Mouse (Mus musculus): Measurements from ENCODE around the gene Bst1. TPM values are rescaled to one million over a fixed set of nuclear protein-coding genes. Genes with fewer than 3 reads are reported as not detected.

The Bst1 gene
- polyA plus RNA-seq, 2 experiments: 0.19 to 0.69 TPM

DNA sequence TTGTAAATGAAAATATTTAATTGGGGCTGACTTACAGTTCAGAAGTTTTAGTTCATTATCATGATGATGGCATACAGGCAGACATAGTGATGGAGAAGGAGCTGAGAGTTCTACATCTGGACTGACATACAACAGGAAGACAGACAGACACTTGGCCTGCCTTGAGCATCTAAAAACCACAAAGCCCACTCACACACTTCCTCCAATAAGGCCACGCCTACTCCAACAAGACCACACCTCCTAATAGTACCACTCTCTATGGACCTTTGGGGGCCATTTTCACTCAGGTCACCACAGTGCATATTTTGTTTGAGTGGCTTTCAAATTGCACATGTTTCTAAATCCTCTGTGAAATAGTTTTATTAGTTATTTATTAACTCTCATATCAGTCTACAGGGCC is 53.2 kb downstream of the Bst1 start:
- Histone ChIP-seq H3K9me3 (ENCODE audit: control insufficient read depth, low read length) (no peaks in the 10 kb centered on the region), H3K4me1 (replicated peaks; ENCODE audit: control insufficient read depth in 2 of 2, insufficient read depth in 2 of 2, low read length in 1 of 2) (peaks cover 0 to 5% of the 10 kb centered on the region in 2 experiments; a peak in 2 of 4 replicates), H3K27me3 (ENCODE audit: control insufficient read depth, insufficient read depth, low read length) (no peaks in the 10 kb centered on the region), H3K4me3 (ENCODE audit: insufficient read depth in 1 of 2, low read depth in 2 of 2, low read length in 2 of 2) (no peak overlapping the region), H3K4me2 (ENCODE audit: low read depth) (no peak overlapping the region), H3K9ac (replicated peaks) (no peak overlapping the region), H3K36me3 (replicated peaks; ENCODE audit: control insufficient read depth, insufficient read depth, low read depth) (no peaks in the 10 kb centered on the region), H3K27ac (no peak overlapping the region)
- DNase-seq (ENCODE audit: low read depth in 3 of 3, low spot score in 3 of 3) (no peak), ATAC-seq (ENCODE audit: insufficient read depth) (no peak)
- no peak for TF ChIP-seq EP300 (IDR thresholded peaks at IDR 0.05; ENCODE audit: low read depth)
- no peak for TF ChIP-seq CTCF (IDR thresholded peaks at IDR 0.05; ENCODE audit: low read depth)
- WGBS (ENCODE audit: insufficient replicate concordance): 24% methylated on average over 1 of the region's 1 CpGs

DNA sequence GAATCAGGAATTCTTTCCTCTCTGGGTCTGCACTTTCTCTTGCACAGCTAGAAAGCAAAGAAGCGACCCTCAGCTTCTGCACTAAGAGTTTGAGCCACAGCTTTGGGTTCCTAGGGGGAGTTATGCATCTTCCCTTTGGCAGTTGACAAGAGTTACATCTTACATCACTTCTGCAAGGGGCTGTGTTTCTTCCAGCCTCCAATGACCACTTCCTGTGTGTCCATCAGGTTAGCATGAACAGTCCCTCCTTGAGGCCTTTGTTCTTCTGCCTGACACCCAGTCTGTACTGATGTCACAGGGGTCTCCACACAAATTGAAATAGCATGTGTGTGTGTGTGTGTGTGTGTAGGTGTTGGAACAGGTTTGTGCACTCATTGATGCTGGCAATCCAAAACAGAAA is 54.0 kb downstream of the Bst1 start:
- Histone ChIP-seq H3K9me3 (ENCODE audit: control insufficient read depth, low read length) (no peaks in the 10 kb centered on the region), H3K4me1 (replicated peaks; ENCODE audit: control insufficient read depth in 2 of 2, insufficient read depth in 2 of 2, low read length in 1 of 2) (peaks cover 0 to 5% of the 10 kb centered on the region in 2 experiments; a peak in 2 of 4 replicates), H3K9ac (replicated peaks) (no peak overlapping the region), H3K27ac (no peak overlapping the region), H3K36me3 (replicated peaks; ENCODE audit: control insufficient read depth, insufficient read depth, low read depth) (no peaks in the 10 kb centered on the region), H3K4me2 (ENCODE audit: low read depth) (no peak overlapping the region), H3K4me3 (ENCODE audit: insufficient read depth in 1 of 2, low read depth in 2 of 2, low read length in 2 of 2) (no peak overlapping the region), H3K27me3 (ENCODE audit: control insufficient read depth, insufficient read depth, low read length) (no peaks in the 10 kb centered on the region)
- TF ChIP-seq CTCF (IDR thresholded peaks at IDR 0.05; ENCODE audit: low read depth) (no peak), EP300 (IDR thresholded peaks at IDR 0.05; ENCODE audit: low read depth) (no peak)
- ATAC-seq (ENCODE audit: insufficient read depth) (no peak), DNase-seq (ENCODE audit: low read depth in 3 of 3, low spot score in 3 of 3) (no peak)
- 27% methylated on average over 1 of the region's 1 CpGs for WGBS (ENCODE audit: insufficient replicate concordance)

DNA sequence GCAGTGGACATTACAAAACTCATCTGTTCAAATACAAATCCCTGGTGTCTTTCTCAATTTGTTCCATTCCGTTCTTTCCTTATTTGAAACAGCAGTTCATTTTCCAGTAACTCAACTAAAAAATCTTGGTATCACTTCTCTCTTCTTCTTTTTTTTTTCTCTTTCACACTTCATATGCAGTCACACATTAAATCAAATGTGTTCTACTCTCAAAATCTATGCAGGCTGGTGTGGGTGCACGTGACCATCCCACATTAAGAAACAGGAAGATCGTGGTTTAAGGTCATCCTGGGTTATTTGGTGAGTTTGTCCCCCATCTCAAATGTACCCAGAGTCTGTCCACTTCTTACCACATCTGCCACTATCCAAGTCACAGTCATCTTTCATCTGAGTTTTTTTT is 63.3 kb downstream of the Bst1 start:
- no peak for TF ChIP-seq EP300 (IDR thresholded peaks at IDR 0.05; ENCODE audit: low read depth)
- no peak for TF ChIP-seq CTCF (IDR thresholded peaks at IDR 0.05; ENCODE audit: low read depth)
- DNase-seq (ENCODE audit: low read depth in 3 of 3, low spot score in 3 of 3) (no peak), ATAC-seq (ENCODE audit: insufficient read depth) (no peak)
- Histone ChIP-seq H3K36me3 (replicated peaks; ENCODE audit: control insufficient read depth, insufficient read depth, low read depth) (no peaks in the 10 kb centered on the region), H3K9ac (replicated peaks) (no peak overlapping the region), H3K4me2 (ENCODE audit: low read depth) (no peak overlapping the region), H3K27me3 (ENCODE audit: control insufficient read depth, insufficient read depth, low read length) (no peaks in the 10 kb centered on the region), H3K9me3 (ENCODE audit: control insufficient read depth, low read length) (no peaks in the 10 kb centered on the region), H3K27ac (no peak overlapping the region), H3K4me3 (ENCODE audit: insufficient read depth in 1 of 2, low read depth in 2 of 2, low read length in 2 of 2) (no peak overlapping the region), H3K4me1 (replicated peaks; ENCODE audit: control insufficient read depth in 2 of 2, insufficient read depth in 2 of 2, low read length in 1 of 2) (no peaks in the 10 kb centered on the region)
- 53% methylated on average over 3 of the region's 3 CpGs for WGBS (ENCODE audit: insufficient replicate concordance)

DNA sequence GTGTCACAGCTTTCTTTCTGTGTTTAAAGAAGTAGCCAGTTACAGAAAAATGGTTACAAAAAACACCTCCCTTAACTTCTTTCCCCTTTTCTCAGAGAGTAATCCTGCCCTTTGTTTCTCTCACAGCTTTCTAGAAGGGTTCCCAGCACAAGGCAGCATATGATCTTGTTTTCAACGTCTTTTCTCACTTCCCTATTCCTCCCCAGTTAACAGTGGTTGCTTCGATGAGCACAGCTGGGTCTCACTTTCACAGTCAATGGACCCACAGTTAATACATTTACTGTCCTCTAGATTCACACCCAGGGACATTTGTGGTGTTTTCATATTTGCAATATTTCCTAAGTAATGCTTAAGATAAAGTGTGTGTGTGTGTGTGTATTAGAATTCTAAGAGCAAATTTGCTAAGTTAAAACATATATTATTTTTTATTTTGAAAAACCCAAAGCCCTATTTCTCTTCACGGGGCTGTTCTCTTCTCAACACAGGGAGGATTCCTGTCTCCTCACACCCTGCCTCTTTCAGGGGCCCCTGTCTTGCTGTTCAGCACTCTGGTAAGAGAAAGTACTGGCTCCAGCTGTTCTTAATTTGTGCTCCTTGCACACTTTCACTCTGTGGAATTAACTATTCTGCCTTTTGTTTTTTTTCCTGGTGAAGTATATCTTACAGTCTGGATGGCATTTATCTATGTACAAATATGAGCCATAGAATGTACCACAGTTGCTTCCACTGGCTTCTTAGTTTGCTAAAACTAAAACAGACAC is 66.6 kb downstream of the Bst1 start:
- no peak for DNase-seq (ENCODE audit: low read depth in 3 of 3, low spot score in 3 of 3)

DNA sequence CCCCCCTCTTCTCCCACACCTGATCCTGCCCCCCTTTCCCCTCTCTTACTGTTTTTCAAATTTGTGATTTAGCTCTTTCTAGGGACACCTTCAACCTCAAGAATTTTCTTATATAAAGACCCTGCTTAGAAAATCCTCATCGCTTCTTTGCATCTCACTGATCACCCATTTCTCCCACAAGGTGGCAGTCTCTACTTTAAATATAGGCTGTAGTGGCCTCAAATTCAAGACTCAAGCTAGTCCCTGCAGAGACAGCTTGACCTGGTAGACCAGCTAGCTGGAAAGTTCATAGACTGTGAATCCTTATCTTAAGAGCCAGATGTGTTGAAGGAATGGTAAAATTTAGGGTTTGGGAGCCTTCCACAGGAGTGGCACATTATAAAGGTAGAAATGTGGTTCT is 73.7 kb downstream of the Bst1 start:
- ATAC-seq (ENCODE audit: insufficient read depth) (no peak), DNase-seq (ENCODE audit: low read depth in 3 of 3, low spot score in 3 of 3) (no peak)
- Histone ChIP-seq H3K27me3 (ENCODE audit: control insufficient read depth, insufficient read depth, low read length) (no peaks in the 10 kb centered on the region), H3K27ac (no peak overlapping the region), H3K9ac (replicated peaks) (no peak overlapping the region), H3K36me3 (replicated peaks; ENCODE audit: control insufficient read depth, insufficient read depth, low read depth) (no peaks in the 10 kb centered on the region), H3K4me1 (replicated peaks; ENCODE audit: control insufficient read depth in 2 of 2, insufficient read depth in 2 of 2, low read length in 1 of 2) (no peaks in the 10 kb centered on the region), H3K9me3 (ENCODE audit: control insufficient read depth, low read length) (no peaks in the 10 kb centered on the region), H3K4me2 (ENCODE audit: low read depth) (no peak overlapping the region), H3K4me3 (ENCODE audit: insufficient read depth in 1 of 2, low read depth in 2 of 2, low read length in 2 of 2) (no peak overlapping the region)
- TF ChIP-seq EP300 (IDR thresholded peaks at IDR 0.05; ENCODE audit: low read depth) (no peak), CTCF (IDR thresholded peaks at IDR 0.05; ENCODE audit: low read depth) (no peak)
- 18% methylated on average over 1 of the region's 1 CpGs for WGBS (ENCODE audit: insufficient replicate concordance)

More for the DNA sequence above, 66.6 kb downstream of the Bst1 start:
- Histone ChIP-seq H3K9ac (replicated peaks) (no peak overlapping the region), H3K9me3 (ENCODE audit: control insufficient read depth, low read length) (no peaks in the 10 kb centered on the region), H3K27ac (no peak overlapping the region), H3K4me1 (replicated peaks; ENCODE audit: control insufficient read depth in 2 of 2, insufficient read depth in 2 of 2, low read length in 1 of 2) (no peaks in the 10 kb centered on the region), H3K36me3 (replicated peaks; ENCODE audit: control insufficient read depth, insufficient read depth, low read depth) (no peaks in the 10 kb centered on the region), H3K4me2 (ENCODE audit: low read depth) (no peak overlapping the region), H3K4me3 (ENCODE audit: insufficient read depth in 1 of 2, low read depth in 2 of 2, low read length in 2 of 2) (no peak overlapping the region), H3K27me3 (ENCODE audit: control insufficient read depth, insufficient read depth, low read length) (no peaks in the 10 kb centered on the region)
- no peak for TF ChIP-seq EP300 (IDR thresholded peaks at IDR 0.05; ENCODE audit: low read depth)
- TF ChIP-seq CTCF (IDR thresholded peaks at IDR 0.05; ENCODE audit: low read depth): no peak
- ATAC-seq (ENCODE audit: insufficient read depth): no peak
- 11% methylated on average over 3 of the region's 3 CpGs for WGBS (ENCODE audit: insufficient replicate concordance)

Other genes with a start within 250 kb of the Bst1 start
- gene Cc2d2a, start 156.5 kb upstream of the Bst1 start, polyA plus RNA-seq (2012; rRNA removed): 0.98 and 1.4 TPM in 2 replicates
- 0.75 and 1.3 TPM in 2 replicates for gene Cc2d2a, start 156.5 kb upstream of the Bst1 start, polyA plus RNA-seq (2014; fragmentation: Nextera tagmentation; extraction: Ambion mirVana)
- gene Fbxl5, start 2.8 kb downstream of the Bst1 start, polyA plus RNA-seq (2012; rRNA removed): 9.0 and 10.3 TPM in 2 replicates
- 21.5 and 22.6 TPM in 2 replicates for gene Fbxl5, start 2.8 kb downstream of the Bst1 start, polyA plus RNA-seq (2014; fragmentation: Nextera tagmentation; extraction: Ambion mirVana)
- gene Cd38, start 49.7 kb downstream of the Bst1 start, polyA plus RNA-seq (2012; rRNA removed): 5.2 TPM in 2 replicates
- 9.3 and 10.6 TPM in 2 replicates for gene Cd38, start 49.7 kb downstream of the Bst1 start, polyA plus RNA-seq (2014; fragmentation: Nextera tagmentation; extraction: Ambion mirVana)
- 0.46 TPM in 1 of 2 replicates, not detected in the other for gene Gm7879, start 94.3 kb downstream of the Bst1 start, polyA plus RNA-seq (2012; rRNA removed)
- 0.40 and 0.86 TPM in 2 replicates for gene Gm7879, start 94.3 kb downstream of the Bst1 start, polyA plus RNA-seq (2014; fragmentation: Nextera tagmentation; extraction: Ambion mirVana)
- gene Fgfbp1, start 162.9 kb downstream of the Bst1 start, polyA plus RNA-seq (2012; rRNA removed): 0.09 and 0.23 TPM in 2 replicates
- 0.14 TPM in 1 of 2 replicates, not detected in the other for gene Fgfbp1, start 162.9 kb downstream of the Bst1 start, polyA plus RNA-seq (2014; fragmentation: Nextera tagmentation; extraction: Ambion mirVana)